In genomic region chr11:82888491-82888946, GRCm38 (mm10) we compare ENCODE assay signal across 8 mouse cellular contexts. TPM values are rescaled to one million over a fixed set of nuclear protein-coding genes. Genes with fewer than 3 reads are reported as not detected.
DNase-seq lines count a peak whose midpoint lies in the region; ATAC-seq and TF ChIP-seq lines count a peak whose summit lies in the region.

No protein-coding gene starts in this region.

- 64% methylated on average over 10 of the region's 10 CpGs for WGBS in liver, postnatal 0 days (ENCODE audit: insufficient replicate concordance)
- WGBS in stomach, postnatal 0 days, result 23% methylated on average over 10 of the region's 10 CpGs

- no peak for TF ChIP-seq EP300 in liver, postnatal 0 days (IDR thresholded peaks at IDR 0.05; ENCODE audit: low read depth)
- no peak for TF ChIP-seq EP300 in stomach, postnatal 0 days (optimal IDR thresholded peaks at IDR 0.05)

- no peaks in the 10 kb centered on the region for H3K36me3 ChIP-seq in liver, postnatal 0 days (replicated peaks; ENCODE audit: insufficient read depth, low read length)
- no peaks in the 10 kb centered on the region for H3K36me3 ChIP-seq in stomach, postnatal 0 days (ENCODE audit: control insufficient read depth, insufficient read depth, low read length)

- H3K27ac ChIP-seq in liver, postnatal 0 days (ENCODE audit: low read depth), result no peak overlapping the region
- 0 out of 2 replicates have a peak overlapping the region, but pooled peaks have one; percentile 9 for H3K27ac ChIP-seq in stomach, postnatal 0 days (replicated peaks)

- no peak for ATAC-seq in liver, postnatal 0 days
- 0 out of 2 replicates have a peak, but pooled peaks have one; percentile 29 for ATAC-seq in stomach, postnatal 0 days (ENCODE audit: low FRiP score, low TSS enrichment)

- DNase-seq in adrenal gland, postnatal 14 days, result peak; percentile 58
- DNase-seq in adrenal gland, postnatal 4 days (ENCODE audit: low spot score in 2 of 2), result no peak
- DNase-seq in urinary bladder, postnatal 14 days (ENCODE audit: low spot score), result peak; percentile 26
- no peak for DNase-seq in urinary bladder, postnatal 10 days (ENCODE audit: low spot score)
- DNase-seq in liver, postnatal 0 days, result no peak
- peak; percentile 40 for DNase-seq in stomach, postnatal 0 days (ENCODE audit: low spot score)
- no peak for DNase-seq in spleen, postnatal 36 days (ENCODE audit: low spot score in 2 of 2)
- no peak for DNase-seq in left cerebral cortex, adult 18-20 months (ENCODE audit: low spot score in 2 of 2)

- H3K9me3 ChIP-seq in liver, postnatal 0 days (ENCODE audit: low read length), result no peaks in the 10 kb centered on the region
- no peaks in the 10 kb centered on the region for H3K9me3 ChIP-seq in stomach, postnatal 0 days (ENCODE audit: control insufficient read depth, low read length)

- no peak overlapping the region for H3K9ac ChIP-seq in liver, postnatal 0 days (replicated peaks)
- H3K9ac ChIP-seq in stomach, postnatal 0 days (ENCODE audit: low read length), result no peak overlapping the region

- TF ChIP-seq CTCF in liver, postnatal 0 days (IDR thresholded peaks at IDR 0.05; ENCODE audit: low read depth), result no peak
- no peak for TF ChIP-seq CTCF in stomach, postnatal 0 days (IDR thresholded peaks at IDR 0.05; ENCODE audit: low read depth)

- H3K4me3 ChIP-seq in liver, postnatal 0 days (ENCODE audit: low read depth, low read length), result no peak overlapping the region
- no peak overlapping the region for H3K4me3 ChIP-seq in stomach, postnatal 0 days (ENCODE audit: low read depth, low read length)

- H3K4me1 ChIP-seq in liver, postnatal 0 days (ENCODE audit: insufficient read depth), result peaks cover 16% of the 10 kb centered on the region
- H3K4me1 ChIP-seq in stomach, postnatal 0 days (replicated peaks; ENCODE audit: control insufficient read depth, insufficient read depth), result peaks cover 2% of the 10 kb centered on the region; the same call in 1 of the 2 replicates

- H3K4me2 ChIP-seq in liver, postnatal 0 days (ENCODE audit: low read depth, low read length), result peak overlapping the region; percentile 90
- peak overlapping the region; percentile 68; the same call in 1 of the 2 replicates for H3K4me2 ChIP-seq in stomach, postnatal 0 days (replicated peaks; ENCODE audit: low read depth)

- H3K27me3 ChIP-seq in liver, postnatal 0 days (ENCODE audit: insufficient read depth, low read length), result no peaks in the 10 kb centered on the region
- H3K27me3 ChIP-seq in stomach, postnatal 0 days (ENCODE audit: control insufficient read depth, insufficient read depth, low read length), result no peaks in the 10 kb centered on the region

RNA-seq across cellular contexts. Expression of gene Rad51d, which starts 1.9 kb away (rescaled TPM):
- total RNA-seq in adrenal gland, postnatal 14 days (2021), result 15.0 and 15.4 TPM in 2 replicates
- total RNA-seq in adrenal gland, postnatal 4 days (2021), result 10 to 100 TPM; 16.4 to 16.8 TPM
- 3.4 and 4.4 TPM in 2 replicates for polyA plus RNA-seq in liver, postnatal 0 days (2015; fragmentation: Nextera tagmentation; extraction: Ambion mirVana)
- polyA plus RNA-seq in stomach, postnatal 0 days (2015; fragmentation: Nextera tagmentation; extraction: Ambion mirVana), result 8.3 and 9.7 TPM in 2 replicates
- total RNA-seq in left cerebral cortex, adult 18-20 months (2021), result 10 to 100 TPM; 17.5 to 21.0 TPM

RNA-seq across cellular contexts. Expression of gene Fndc8, which starts 3.4 kb away (rescaled TPM):
- 0.15 and 0.23 TPM in 2 replicates for total RNA-seq in adrenal gland, postnatal 14 days (2021)
- under 1 TPM; 0.23 to 0.25 TPM for total RNA-seq in adrenal gland, postnatal 4 days (2021)
- polyA plus RNA-seq in liver, postnatal 0 days (2015; fragmentation: Nextera tagmentation; extraction: Ambion mirVana), result 0.28 and 0.30 TPM in 2 replicates
- polyA plus RNA-seq in stomach, postnatal 0 days (2015; fragmentation: Nextera tagmentation; extraction: Ambion mirVana), result 0.08 TPM in 1 of 2 replicates, not detected in the other
- not detected for total RNA-seq in left cerebral cortex, adult 18-20 months (2021)

RNA-seq across cellular contexts. Expression of gene Rffl, which starts 17.5 kb away (rescaled TPM):
- 7.8 and 11.8 TPM in 2 replicates for total RNA-seq in adrenal gland, postnatal 14 days (2021)
- total RNA-seq in adrenal gland, postnatal 4 days (2021), result 10 to 100 TPM; 10.6 to 12.0 TPM
- 10.1 and 11.3 TPM in 2 replicates for polyA plus RNA-seq in liver, postnatal 0 days (2015; fragmentation: Nextera tagmentation; extraction: Ambion mirVana)
- polyA plus RNA-seq in stomach, postnatal 0 days (2015; fragmentation: Nextera tagmentation; extraction: Ambion mirVana), result 16.4 and 17.1 TPM in 2 replicates
- 10 to 100 TPM; 11.1 to 11.2 TPM for total RNA-seq in left cerebral cortex, adult 18-20 months (2021)

RNA-seq across cellular contexts. Expression of gene Nle1, which starts 19.7 kb away (rescaled TPM):
- 17.7 and 26.5 TPM in 2 replicates for total RNA-seq in adrenal gland, postnatal 14 days (2021)
- 10 to 100 TPM; 30.7 to 33.4 TPM for total RNA-seq in adrenal gland, postnatal 4 days (2021)
- 9.1 and 9.2 TPM in 2 replicates for polyA plus RNA-seq in liver, postnatal 0 days (2015; fragmentation: Nextera tagmentation; extraction: Ambion mirVana)
- 15.3 and 16.8 TPM in 2 replicates for polyA plus RNA-seq in stomach, postnatal 0 days (2015; fragmentation: Nextera tagmentation; extraction: Ambion mirVana)
- total RNA-seq in left cerebral cortex, adult 18-20 months (2021), result 10 to 100 TPM; 37.2 to 41.6 TPM

RNA-seq across cellular contexts. Expression of gene Unc45b, which starts 21.8 kb away (rescaled TPM):
- total RNA-seq in adrenal gland, postnatal 14 days (2021), result 18.7 and 24.2 TPM in 2 replicates
- total RNA-seq in adrenal gland, postnatal 4 days (2021), result 10 to 100 TPM; 14.9 to 15.5 TPM
- 1.6 TPM in 2 replicates for polyA plus RNA-seq in liver, postnatal 0 days (2015; fragmentation: Nextera tagmentation; extraction: Ambion mirVana)
- polyA plus RNA-seq in stomach, postnatal 0 days (2015; fragmentation: Nextera tagmentation; extraction: Ambion mirVana), result 0.99 and 1.2 TPM in 2 replicates
- 1 to 10 TPM in 1 of 2 experiments, under 1 TPM in 1; 1.00 to 1.5 TPM for total RNA-seq in left cerebral cortex, adult 18-20 months (2021)

Comparison
In these comparisons a context has a peak if more than half of its experiments do, and no peak if none do; other contexts are left out.
1. DNase-seq: peak in adrenal gland, postnatal 14 days (single experiment), urinary bladder, postnatal 14 days (single experiment) and stomach, postnatal 0 days (single experiment); none in adrenal gland, postnatal 4 days (0 of 2), urinary bladder, postnatal 10 days (single experiment), liver, postnatal 0 days (single experiment), spleen, postnatal 36 days (0 of 2) and left cerebral cortex, adult 18-20 months (0 of 2).